ENCODE assay signal across 8 mouse cellular contexts in the genomic region with DNA sequence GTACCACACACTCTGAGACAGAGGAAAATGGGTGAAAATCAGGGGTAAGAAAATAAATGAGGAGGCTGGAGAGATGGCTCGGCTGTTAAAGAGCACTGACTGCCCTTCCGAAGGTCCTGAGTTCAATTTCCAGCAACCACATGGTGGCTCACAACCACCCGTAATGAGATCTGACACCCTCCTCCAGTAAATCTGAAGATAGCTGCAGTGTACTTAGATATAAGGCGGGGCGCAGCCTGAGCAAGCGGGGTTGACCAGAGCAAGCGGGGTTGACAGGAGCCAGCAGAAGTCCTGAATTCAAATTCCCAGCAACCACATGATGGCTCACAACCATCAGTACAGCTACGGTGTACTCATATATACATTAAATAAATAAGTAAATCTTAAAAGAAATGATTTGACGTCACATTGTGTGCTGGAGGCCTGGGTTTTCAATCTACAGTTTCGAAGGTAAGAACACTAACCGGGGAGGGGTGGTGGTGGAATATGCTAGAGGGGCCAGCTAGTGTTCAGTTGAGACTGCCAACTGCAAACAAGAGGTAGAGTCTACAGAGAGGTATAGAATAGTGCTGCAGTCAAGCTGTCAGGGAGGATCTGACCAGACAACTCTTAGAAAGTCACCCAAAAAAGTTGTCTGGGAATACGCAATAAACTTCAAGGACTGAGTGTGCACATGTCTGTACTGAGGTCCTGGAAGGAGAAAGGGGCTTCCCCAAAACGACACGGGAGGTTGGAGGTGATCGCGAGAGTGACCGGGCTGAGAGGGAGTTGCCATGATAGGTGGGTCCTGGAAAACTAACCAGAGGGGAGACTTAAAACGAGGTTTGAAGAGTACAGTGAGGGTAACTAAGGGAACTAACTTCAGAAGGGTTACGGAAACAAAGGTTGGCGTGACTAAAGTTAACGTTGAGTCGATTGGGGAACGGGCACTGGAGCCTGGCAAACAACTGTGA. TPM values are rescaled to one million over a fixed set of nuclear protein-coding genes. Genes with fewer than 3 reads are reported as not detected.
A peak's percentile ranks its signal among the peaks of the same experiment; 100 is the strongest.
DNase-seq lines count a peak whose midpoint lies in the region; ATAC-seq and TF ChIP-seq lines count a peak whose summit lies in the region.

No protein-coding gene starts in this region.

- H3K9ac ChIP-seq in heart, embryonic 12.5 days: peak overlapping the region; percentile 76
- peak overlapping the region; percentile 79 for H3K9ac ChIP-seq in limb, embryonic 12.5 days (replicated peaks)
- H3K9ac ChIP-seq in neural tube, embryonic 12.5 days: peak overlapping the region; percentile 82

- peaks cover 8% of the 10 kb centered on the region for H3K4me1 ChIP-seq in heart, embryonic 12.5 days (replicated peaks)
- H3K4me1 ChIP-seq in G1E (ENCODE audit: insufficient read depth, low read depth, low read length): peaks cover 49% of the 10 kb centered on the region
- H3K4me1 ChIP-seq in limb, embryonic 12.5 days (replicated peaks): peaks cover 10% of the 10 kb centered on the region
- H3K4me1 ChIP-seq in neural tube, embryonic 12.5 days: peaks cover 11% of the 10 kb centered on the region

- peak; percentile 31; the same call in 1 of the 2 replicates for ATAC-seq in heart, embryonic 12.5 days (ENCODE audit: insufficient number of reproducible peaks, low FRiP score)
- ATAC-seq in G1E (ENCODE audit: extremely low read depth, insufficient number of reproducible peaks, low FRiP score, poor library complexity, severe bottlenecking): peak; percentile 47
- ATAC-seq in limb, embryonic 12.5 days (ENCODE audit: insufficient number of reproducible peaks, insufficient read depth, low FRiP score, low TSS enrichment, low read depth): peak; percentile 40
- peak; percentile 56 for ATAC-seq in neural tube, embryonic 12.5 days (ENCODE audit: low FRiP score, low read depth)

- peak overlapping the region; percentile 63 for H3K4me3 ChIP-seq in heart, embryonic 12.5 days
- peak overlapping the region; percentile 91 for H3K4me3 ChIP-seq in G1E (ENCODE audit: low read depth, low read length)
- peak overlapping the region; percentile 82 for H3K4me3 ChIP-seq in limb, embryonic 12.5 days (replicated peaks)
- H3K4me3 ChIP-seq in neural tube, embryonic 12.5 days: peak overlapping the region; percentile 79

- H3K27ac ChIP-seq in heart, embryonic 12.5 days (ENCODE audit: poor library complexity, severe bottlenecking): 0 out of 2 replicates have a peak overlapping the region, but pooled peaks have one; percentile 31
- H3K27ac ChIP-seq in limb, embryonic 12.5 days: peak overlapping the region; percentile 80
- H3K27ac ChIP-seq in neural tube, embryonic 12.5 days: no peak overlapping the region

- H3K4me2 ChIP-seq in heart, embryonic 12.5 days: peak overlapping the region; percentile 86
- peak overlapping the region; percentile 73 for H3K4me2 ChIP-seq in limb, embryonic 12.5 days
- peak overlapping the region; percentile 85 for H3K4me2 ChIP-seq in neural tube, embryonic 12.5 days (replicated peaks)

- H3K27me3 ChIP-seq in heart, embryonic 12.5 days (replicated peaks): no peaks in the 10 kb centered on the region
- no peaks in the 10 kb centered on the region for H3K27me3 ChIP-seq in G1E (ENCODE audit: insufficient read depth, low read length)
- H3K27me3 ChIP-seq in limb, embryonic 12.5 days: no peaks in the 10 kb centered on the region
- H3K27me3 ChIP-seq in neural tube, embryonic 12.5 days (replicated peaks): no peaks in the 10 kb centered on the region

- 33% methylated on average over 23 of the region's 23 CpGs for WGBS in heart, embryonic 12.5 days
- 37% methylated on average over 23 of the region's 23 CpGs for WGBS in limb, embryonic 12.5 days
- 38% methylated on average over 23 of the region's 23 CpGs for WGBS in neural tube, embryonic 12.5 days

- no peaks in the 10 kb centered on the region for H3K9me3 ChIP-seq in heart, embryonic 12.5 days (replicated peaks)
- peaks cover 4% of the 10 kb centered on the region; the same call in 1 of the 2 replicates for H3K9me3 ChIP-seq in G1E (replicated peaks)
- H3K9me3 ChIP-seq in limb, embryonic 12.5 days: no peaks in the 10 kb centered on the region
- H3K9me3 ChIP-seq in neural tube, embryonic 12.5 days: no peaks in the 10 kb centered on the region

- no peak for DNase-seq in heart, adult 18-20 months
- DNase-seq in G1E (ENCODE audit: low spot score): peak; percentile 78
- DNase-seq in fibroblast of lung, adult 2 months (ENCODE audit: low read depth): peak; percentile 29
- no peak for DNase-seq in kidney, adult 11 months
- DNase-seq in ovary, adult 18-20 months (ENCODE audit: low spot score): no peak

- H3K36me3 ChIP-seq in heart, embryonic 12.5 days: peaks cover 36% of the 10 kb centered on the region
- H3K36me3 ChIP-seq in G1E (replicated peaks): peaks cover 53% of the 10 kb centered on the region
- H3K36me3 ChIP-seq in limb, embryonic 12.5 days: peaks cover 42% of the 10 kb centered on the region
- H3K36me3 ChIP-seq in neural tube, embryonic 12.5 days: peaks cover 36% of the 10 kb centered on the region

- no peak for TF ChIP-seq CTCF in G1E (IDR thresholded peaks at IDR 0.05; ENCODE audit: low read depth, low read length)

RNA-seq across cellular contexts. Expression of a gene that starts 0.8 kb away (rescaled TPM):
- polyA plus RNA-seq in heart, embryonic 12.5 days (2016; fragmentation: Nextera tagmentation; extraction: Ambion mirVana): 107 and 110 TPM in 2 replicates
- 10 to 100 TPM; 43.7 to 44.8 TPM for total RNA-seq in heart, adult 18-20 months (2021)
- total RNA-seq in G1E (2014; fragmentation: Nextera tagmentation) (97.3 and 102 TPM in 2 replicates), G1E (2017) (109 and 144 TPM in 2 replicates)
- polyA plus RNA-seq in G1E (2012): 104 and 108 TPM in 2 replicates
- polyA plus RNA-seq in limb, embryonic 12.5 days (2016; fragmentation: Nextera tagmentation; extraction: Ambion mirVana): 144 and 145 TPM in 2 replicates
- polyA plus RNA-seq in neural tube, embryonic 12.5 days (2016; fragmentation: Nextera tagmentation; extraction: Ambion mirVana): 145 and 146 TPM in 2 replicates

RNA-seq across cellular contexts. Expression of a gene that starts 11.0 kb away (rescaled TPM):
- polyA plus RNA-seq in heart, embryonic 12.5 days (2016; fragmentation: Nextera tagmentation; extraction: Ambion mirVana): 0.89 and 1.8 TPM in 2 replicates
- total RNA-seq in heart, adult 18-20 months (2021): 1 to 10 TPM; 4.0 to 5.4 TPM
- total RNA-seq in G1E (2014; fragmentation: Nextera tagmentation): 43.3 and 43.7 TPM in 2 replicates
- 89.2 and 100 TPM in 2 replicates for total RNA-seq in G1E (2017)
- polyA plus RNA-seq in G1E (2012): 54.8 and 59.5 TPM in 2 replicates
- polyA plus RNA-seq in limb, embryonic 12.5 days (2016; fragmentation: Nextera tagmentation; extraction: Ambion mirVana): 5.7 and 6.5 TPM in 2 replicates
- 1.7 and 2.0 TPM in 2 replicates for polyA plus RNA-seq in neural tube, embryonic 12.5 days (2016; fragmentation: Nextera tagmentation; extraction: Ambion mirVana)

RNA-seq across cellular contexts. Expression of a gene that starts 22.0 kb away (rescaled TPM):
- polyA plus RNA-seq in heart, embryonic 12.5 days (2016; fragmentation: Nextera tagmentation; extraction: Ambion mirVana): 13.6 and 14.6 TPM in 2 replicates
- 10 to 100 TPM; 16.7 to 20.2 TPM for total RNA-seq in heart, adult 18-20 months (2021)
- 107 and 121 TPM in 2 replicates for total RNA-seq in G1E (2014; fragmentation: Nextera tagmentation)
- total RNA-seq in G1E (2017): 4.1 and 6.6 TPM in 2 replicates
- polyA plus RNA-seq in G1E (2012): 239 and 302 TPM in 2 replicates
- 17.2 and 19.8 TPM in 2 replicates for polyA plus RNA-seq in limb, embryonic 12.5 days (2016; fragmentation: Nextera tagmentation; extraction: Ambion mirVana)
- 18.4 and 20.5 TPM in 2 replicates for polyA plus RNA-seq in neural tube, embryonic 12.5 days (2016; fragmentation: Nextera tagmentation; extraction: Ambion mirVana)

RNA-seq across cellular contexts. Expression of a gene that starts 31.0 kb away (rescaled TPM):
- polyA plus RNA-seq in heart, embryonic 12.5 days (2016; fragmentation: Nextera tagmentation; extraction: Ambion mirVana): 0.31 and 0.41 TPM in 2 replicates
- total RNA-seq in heart, adult 18-20 months (2021): under 1 TPM; 0.82 to 0.87 TPM
- 0.23 and 0.24 TPM in 2 replicates for total RNA-seq in G1E (2014; fragmentation: Nextera tagmentation)
- 0.11 TPM in 1 of 2 replicates, not detected in the other for total RNA-seq in G1E (2017)
- polyA plus RNA-seq in G1E (2012): 0.15 and 0.18 TPM in 2 replicates
- polyA plus RNA-seq in limb, embryonic 12.5 days (2016; fragmentation: Nextera tagmentation; extraction: Ambion mirVana): 11.0 and 14.2 TPM in 2 replicates
- polyA plus RNA-seq in neural tube, embryonic 12.5 days (2016; fragmentation: Nextera tagmentation; extraction: Ambion mirVana): 3.6 and 4.0 TPM in 2 replicates

RNA-seq across cellular contexts. Expression of a gene that starts 43.4 kb away (rescaled TPM):
- polyA plus RNA-seq in heart, embryonic 12.5 days (2016; fragmentation: Nextera tagmentation; extraction: Ambion mirVana): not detected in 2 replicates
- total RNA-seq in heart, adult 18-20 months (2021): not detected
- total RNA-seq in G1E (2014; fragmentation: Nextera tagmentation): not detected in 2 replicates
- 0.06 and 0.11 TPM in 2 replicates for total RNA-seq in G1E (2017)
- polyA plus RNA-seq in G1E (2012): 0.01 TPM in 2 replicates
- 0.04 and 0.08 TPM in 2 replicates for polyA plus RNA-seq in limb, embryonic 12.5 days (2016; fragmentation: Nextera tagmentation; extraction: Ambion mirVana)
- polyA plus RNA-seq in neural tube, embryonic 12.5 days (2016; fragmentation: Nextera tagmentation; extraction: Ambion mirVana): not detected in 2 replicates

Comparison
In these comparisons a context has a peak if more than half of its experiments do, and no peak if none do; other contexts are left out.
1. DNase-seq: peak in G1E (single experiment) and fibroblast of lung, adult 2 months (single experiment); none in heart, adult 18-20 months (0 of 2), kidney, adult 11 months (single experiment) and ovary, adult 18-20 months (single experiment).
2. RNA of a gene that starts 22.0 kb away (polyA plus RNA-seq): 239 to 302 TPM in G1E; 18.4 to 20.5 TPM in neural tube, embryonic 12.5 days, 17.2 to 19.8 TPM in limb, embryonic 12.5 days and 13.6 to 14.6 TPM in heart, embryonic 12.5 days; every median in the first group is over 10 times any median in the second.
3. Peak in every context shown above with its lines, with median percentiles within 50 percentile points of each other: ATAC-seq, H3K4me2 ChIP-seq, H3K4me3 ChIP-seq and H3K9ac ChIP-seq.